Mouse (Mus musculus) brain, embryonic 14.5 days (tissue): ENCODE results near the gene Zbp1.

Experiments
- CTCF ChIP-seq: fragments of 200-500 bp; IDR thresholded peaks from 2 replicates; pipeline ENCODE4 v1.5.1; 2012; ENCODE audit warnings: inconsistent platforms, mild to moderate bottlenecking, moderate library complexity, borderline replicate concordance; ENCODE audit not compliant: insufficient read depth, insufficient read length; ENCODE audit errors: extremely low read depth
- POLR2A ChIP-seq: fragments of 200-500 bp; IDR thresholded peaks from 2 replicates; pipeline ENCODE4 v1.6.1; 2012; ENCODE audit warnings: mild to moderate bottlenecking, inconsistent platforms, borderline replicate concordance; ENCODE audit not compliant: poor library complexity, insufficient read depth, insufficient read length, severe bottlenecking; ENCODE audit errors: extremely low read depth

DNA sequence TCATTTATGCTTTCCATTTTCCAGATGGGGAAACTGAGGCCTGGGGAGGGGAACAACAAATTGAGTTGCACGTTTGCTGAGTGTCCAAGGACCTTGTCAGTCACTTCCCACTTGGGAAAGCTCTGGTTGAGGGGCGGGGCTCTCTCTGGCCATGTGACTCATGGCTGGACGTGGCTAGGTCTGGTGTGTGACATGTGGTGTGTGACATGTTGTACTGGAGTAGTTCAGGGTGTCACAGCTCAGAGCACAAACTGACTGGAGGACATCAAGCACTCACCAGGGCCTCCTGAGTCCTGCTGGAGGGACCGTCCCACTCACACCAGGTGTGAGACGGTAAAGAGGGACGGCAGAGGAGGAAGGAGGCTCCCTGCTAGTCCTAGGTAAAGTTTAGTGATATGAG, 33.4 kb downstream of the Zbp1 start:
- no peak for TF ChIP-seq POLR2A
- TF ChIP-seq CTCF: no peak
